Mouse (Mus musculus) Patski (cell line): Measurements from ENCODE around the gene Samd5. TPM values are rescaled to one million over a fixed set of nuclear protein-coding genes. Genes with fewer than 3 reads are reported as not detected.

ENCODE experiments used
- ATAC-seq: fragments of 100-300 bp; one replicate; pipeline ENCODE4 v1.8.0; 2021
- CTCF ChIA-PET: fragments of 350-600 bp; sonication (Branson Sonifier 250); formaldehyde crosslinking; loops from one replicate; lab custom pipeline; 2022; ENCODE audit warnings: inconsistent platforms; lab: Charles Lee
- POLR2A ChIA-PET: fragments of 350-600 bp; sonication (Branson Sonifier 250); formaldehyde crosslinking; loops from one replicate; lab custom pipeline; 2022; ENCODE audit warnings: antibody characterized with exemption, inconsistent platforms; lab: Charles Lee
- DNase-seq: peaks from one replicate; pipeline ENCODE4 v3.0.0-alpha.2; 2011; ENCODE audit warnings: low read depth, low spot score
- H3K27me3 ChIP-seq: fragments of 371-371 bp; one replicate; pipeline ENCODE4 v1.5.1; 2021
- CTCF ChIP-seq: fragments of 100-300 bp; IDR thresholded peaks from one replicate; pipeline ENCODE4 v1.5.1; 2021
- in situ Hi-C: fragments of 300-500 bp; cut with MboI; formaldehyde crosslinking; loops from 3 replicates; pipeline ENCODE4 v1.11.1; 2018; ENCODE audit warnings: low pct_unique_long_range_greater_than_20kb, mixed read lengths
- polyA plus RNA-seq: library from polyadenylated mRNA; unstranded; gene quantifications from one replicate; pipeline ENCODE4 v1.2.3, GENCODE M21; 2021

Samd5 gene
- polyA plus RNA-seq, 1 experiment from 2014 or later, result 0.08 TPM

- in situ Hi-C loops, result no loop called here
- peaks cover 4% of the 10 kb centered on the region for H3K27me3 ChIP-seq
- ChIA-PET POLR2A (no interaction called here), CTCF (interaction anchor here (0.8 to 1.4 kb wide), 2 partner anchors 10 to 90 kb away, joined by 3 read pairs; no protein-coding TSS in a partner anchor)
- ATAC-seq (no peak), DNase-seq (no peak)
- no peak for TF ChIP-seq CTCF
These were observed 88.7 kb downstream of the Samd5 start for GRCm38 (mm10) chr10:9586328-9586727.

- in situ Hi-C loops, result loop anchor here (5.0 kb wide), 1 partner anchor 93 kb away; no protein-coding TSS in a partner anchor
- TF ChIP-seq CTCF, result no peak
- no peaks in the 10 kb centered on the region for H3K27me3 ChIP-seq
- CTCF ChIA-PET, result no interaction called here
- DNase-seq, result no peak
- POLR2A ChIA-PET, result no interaction called here
- no peak for ATAC-seq
These were observed 95.6 kb downstream of the Samd5 start for GRCm38 (mm10) chr10:9579374-9579773.

DNA sequence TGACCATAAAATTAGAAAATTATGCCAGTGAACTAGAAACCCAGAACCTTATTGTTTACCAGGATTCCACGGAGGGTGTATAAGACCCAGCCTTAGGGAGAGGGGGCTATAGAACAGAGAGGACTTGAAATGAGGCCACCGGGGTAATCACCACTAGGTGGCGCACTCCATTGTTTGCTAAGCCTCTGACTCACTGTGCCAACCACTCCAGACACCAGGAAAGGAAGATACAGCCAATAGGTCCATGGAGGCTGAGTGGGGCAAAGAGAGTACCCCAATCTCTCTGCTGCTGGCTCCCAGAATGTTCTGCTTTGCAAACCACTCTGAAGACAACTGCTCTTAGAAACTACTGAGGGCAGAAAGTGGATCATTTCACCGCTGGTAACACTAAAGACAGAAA is 99.4 kb downstream of the Samd5 start:
- ATAC-seq, result peak; percentile 39
- DNase-seq, result no peak
- in situ Hi-C loops, result loop anchor here (5.0 kb wide), 1 partner anchor 97 kb away; no protein-coding TSS in a partner anchor
- peak; percentile 80 for TF ChIP-seq CTCF
- POLR2A ChIA-PET, result no interaction called here
- peaks cover 9% of the 10 kb centered on the region for H3K27me3 ChIP-seq
- CTCF ChIA-PET, result interaction anchor here (1.4 kb wide), 1 partner anchor 102 kb away, joined by 5 read pairs; no protein-coding TSS in a partner anchor

- no peak for TF ChIP-seq CTCF
- in situ Hi-C loops, result loop anchor here (5.0 kb wide), 1 partner anchor 178 kb away; no protein-coding TSS in a partner anchor
- no peak for ATAC-seq
- no peak for DNase-seq
- CTCF ChIA-PET, result no interaction called here
- peaks cover 16% of the 10 kb centered on the region for H3K27me3 ChIP-seq
- POLR2A ChIA-PET, result no interaction called here
These were observed 100.9 kb downstream of the Samd5 start for GRCm38 (mm10) chr10:9574135-9574534.

Other genes starting within 250 kb of the Samd5 start
- 13.4 TPM for gene Stxbp5, start 225.9 kb upstream of the Samd5 start, polyA plus RNA-seq